Mouse (Mus musculus) C2C12 (cell line): ENCODE measurements around the gene Heatr1. TPM values are rescaled to one million over a fixed set of nuclear protein-coding genes. Genes with fewer than 3 reads are reported as not detected.

Experiments
- H3K27me3 ChIP-seq: one replicate; pipeline ENCODE4 v1.6.1; 2011; ENCODE audit not compliant: control insufficient read depth, insufficient read depth, insufficient read length
- H3K36me3 ChIP-seq: one replicate; pipeline ENCODE4 v1.6.1; 2011; ENCODE audit not compliant: control insufficient read depth, insufficient read depth
- H3K4me3 ChIP-seq: one replicate; pipeline ENCODE4 v1.5.1; 2011; ENCODE audit warnings: mild to moderate bottlenecking, control low read depth; ENCODE audit not compliant: poor library complexity, insufficient read depth, severe bottlenecking
- H3K79me2 ChIP-seq: one replicate; pipeline ENCODE4 v1.6.1; 2011; ENCODE audit not compliant: control insufficient read depth, insufficient read depth
- H3K79me3 ChIP-seq: one replicate; pipeline ENCODE4 v1.6.1; 2011; ENCODE audit warnings: low read depth, control low read depth
- H3ac ChIP-seq: one replicate; pipeline ENCODE3; 2011; ENCODE audit warnings: low read depth; ENCODE audit not compliant: control insufficient read depth, insufficient read length
- CEBPB ChIP-seq: IDR thresholded peaks from one replicate; pipeline ENCODE4 v1.6.1; 2011; ENCODE audit warnings: low read depth, mild to moderate bottlenecking, control low read depth, moderate library complexity
- CTCF ChIP-seq: IDR thresholded peaks from one replicate; pipeline ENCODE4 v1.5.1; 2011; ENCODE audit not compliant: control insufficient read depth, insufficient read depth, insufficient read length
- FOSL1 ChIP-seq: IDR thresholded peaks from one replicate; pipeline ENCODE4 v1.8.0; 2011; ENCODE audit warnings: mild to moderate bottlenecking, low read length; ENCODE audit not compliant: poor library complexity, insufficient read depth, severe bottlenecking
- MAX ChIP-seq: IDR thresholded peaks from one replicate; pipeline ENCODE4 v1.6.1; 2011; ENCODE audit warnings: mild to moderate bottlenecking, control low read depth
- MYOD1 ChIP-seq: IDR thresholded peaks from one replicate; pipeline ENCODE4 v1.6.1; 2011; ENCODE audit warnings: low read depth; ENCODE audit not compliant: control insufficient read depth, insufficient read length
- MYOG ChIP-seq: IDR thresholded peaks from one replicate; pipeline ENCODE4 v1.6.1; 2011; ENCODE audit not compliant: control insufficient read depth, insufficient read length; ENCODE audit errors: extremely low read depth
- USF1 ChIP-seq: IDR thresholded peaks from one replicate; pipeline ENCODE4 v1.6.1; 2011; ENCODE audit warnings: low read depth, mild to moderate bottlenecking, control low read depth, moderate library complexity
- polyA plus RNA-seq: library from polyadenylated mRNA; unstranded; fragments of >200 nt; fragmentation: generic; extraction: Trizol; gene quantifications from one replicate; pipeline ENCODE4 v1.2.1, GENCODE M21; 2012; ENCODE audit warnings: missing spikeins

The Heatr1 gene
- polyA plus RNA-seq, 1 experiment, result 27.6 TPM

DNA sequence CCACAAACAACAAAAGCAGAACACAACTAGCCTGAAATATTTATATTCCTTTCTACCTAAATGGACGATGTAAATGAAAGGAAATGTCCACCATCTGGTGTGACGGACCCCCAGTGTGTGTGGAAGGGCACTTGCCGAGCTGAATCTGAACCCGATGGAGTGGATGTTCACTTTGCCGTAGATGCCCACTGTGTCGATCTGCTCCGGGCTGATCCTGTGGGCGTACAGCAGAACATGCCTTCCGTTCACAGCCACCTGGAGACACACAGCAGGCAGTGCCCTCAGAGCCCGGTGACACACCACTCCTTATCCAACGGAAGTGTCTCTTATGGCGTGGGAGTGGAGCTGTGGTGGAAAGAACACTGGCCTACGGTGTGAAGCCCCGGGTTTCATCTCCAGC, 58.3 kb downstream of the Heatr1 start:
- Histone ChIP-seq H3K27me3 (no peaks in the 10 kb centered on the region), H3K79me2 (peaks cover 6% of the 10 kb centered on the region), H3K4me3 (no peak overlapping the region), H3ac (no peak overlapping the region), H3K79me3 (no peaks in the 10 kb centered on the region), H3K36me3 (peaks cover 54% of the 10 kb centered on the region)
- TF ChIP-seq USF1 (no peak), FOSL1 (no peak), MYOD1 (no peak), CTCF (no peak), MYOG (no peak), MAX (no peak), CEBPB (no peak)

DNA sequence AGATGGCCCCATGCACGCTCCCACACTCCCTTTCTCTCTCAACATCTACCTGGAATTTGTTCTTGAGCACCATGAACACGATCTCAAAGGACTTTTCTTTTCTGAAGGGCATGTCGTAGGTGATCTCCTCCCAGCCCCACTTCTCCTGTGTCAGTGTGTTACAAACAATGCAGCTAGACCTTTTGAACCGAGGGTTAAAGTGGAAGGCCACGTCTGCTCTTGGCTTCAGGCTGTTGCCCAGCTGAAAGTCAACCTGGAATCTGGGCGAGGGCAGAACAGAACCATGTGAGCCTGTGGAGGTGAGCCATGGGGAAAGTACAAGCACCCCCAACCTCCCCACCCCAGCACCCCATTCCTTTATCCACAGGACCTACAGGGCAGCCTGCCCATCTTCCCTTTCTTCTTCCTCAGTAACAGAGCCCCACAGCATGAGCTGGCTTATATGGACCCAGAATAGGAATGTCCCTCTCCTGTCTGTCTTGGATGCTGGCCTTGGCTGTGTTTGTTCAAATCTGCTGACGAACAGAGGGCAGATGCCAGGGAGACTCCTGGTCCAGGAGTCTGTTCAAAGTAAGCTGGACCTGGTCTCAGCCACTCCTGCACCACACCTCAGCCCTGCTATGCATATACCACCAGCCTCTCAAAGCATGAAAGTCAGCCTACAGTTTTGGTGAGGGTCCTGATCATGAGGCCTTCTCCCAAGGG, 60.0 kb downstream of the Heatr1 start:
- TF ChIP-seq MAX (no peak), CEBPB (no peak), MYOD1 (no peak)
- H3K79me3 ChIP-seq, result peaks cover 4% of the 10 kb centered on the region
- peaks cover 58% of the 10 kb centered on the region for H3K36me3 ChIP-seq
- no peaks in the 10 kb centered on the region for H3K27me3 ChIP-seq
- no peak overlapping the region for H3ac ChIP-seq
- peaks cover 19% of the 10 kb centered on the region for H3K79me2 ChIP-seq
- no peak overlapping the region for H3K4me3 ChIP-seq

DNA sequence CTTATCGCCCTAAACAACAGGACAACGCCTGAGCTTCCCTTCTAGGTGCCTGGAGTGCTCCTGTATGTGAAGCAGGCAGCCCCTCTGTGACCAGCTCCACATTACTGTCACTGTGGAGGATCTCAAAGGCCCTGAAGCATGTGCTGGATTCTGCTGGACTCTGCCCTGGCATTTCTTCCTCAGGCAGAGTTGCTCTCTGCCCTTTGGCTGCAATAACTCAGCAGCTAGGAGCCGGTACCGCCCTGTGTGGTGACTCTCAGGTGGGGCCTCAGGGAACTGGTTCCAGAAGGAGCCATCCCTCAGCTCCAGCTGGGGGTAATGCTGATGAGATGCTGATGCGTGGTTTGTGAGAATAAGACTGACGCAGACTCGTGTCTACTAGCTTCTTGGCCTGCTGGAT, 61.9 kb downstream of the Heatr1 start:
- H3K4me3 ChIP-seq, result no peak overlapping the region
- no peak overlapping the region for H3ac ChIP-seq
- peaks cover 5% of the 10 kb centered on the region for H3K79me3 ChIP-seq
- H3K79me2 ChIP-seq, result peaks cover 23% of the 10 kb centered on the region
- H3K36me3 ChIP-seq, result peaks cover 47% of the 10 kb centered on the region
- no peaks in the 10 kb centered on the region for H3K27me3 ChIP-seq
- TF ChIP-seq FOSL1, result no peak
- TF ChIP-seq CEBPB, result no peak
- no peak for TF ChIP-seq USF1
- no peak for TF ChIP-seq MAX
- no peak for TF ChIP-seq MYOG
- no peak for TF ChIP-seq MYOD1
- no peak for TF ChIP-seq CTCF

GRCm38 (mm10) chr13:12460443-12460842, 65.6 kb downstream of the Heatr1 start:
- H3K79me2 ChIP-seq, result peaks cover 23% of the 10 kb centered on the region
- H3K27me3 ChIP-seq, result no peaks in the 10 kb centered on the region
- peaks cover 20% of the 10 kb centered on the region for H3K36me3 ChIP-seq
- H3K4me3 ChIP-seq, result peak overlapping the region; percentile 98
- TF ChIP-seq MYOG (no peak), MAX (no peak), CTCF (no peak), FOSL1 (no peak), MYOD1 (no peak), CEBPB (no peak), USF1 (no peak)
- no peak overlapping the region for H3ac ChIP-seq
- peaks cover 5% of the 10 kb centered on the region for H3K79me3 ChIP-seq

DNA sequence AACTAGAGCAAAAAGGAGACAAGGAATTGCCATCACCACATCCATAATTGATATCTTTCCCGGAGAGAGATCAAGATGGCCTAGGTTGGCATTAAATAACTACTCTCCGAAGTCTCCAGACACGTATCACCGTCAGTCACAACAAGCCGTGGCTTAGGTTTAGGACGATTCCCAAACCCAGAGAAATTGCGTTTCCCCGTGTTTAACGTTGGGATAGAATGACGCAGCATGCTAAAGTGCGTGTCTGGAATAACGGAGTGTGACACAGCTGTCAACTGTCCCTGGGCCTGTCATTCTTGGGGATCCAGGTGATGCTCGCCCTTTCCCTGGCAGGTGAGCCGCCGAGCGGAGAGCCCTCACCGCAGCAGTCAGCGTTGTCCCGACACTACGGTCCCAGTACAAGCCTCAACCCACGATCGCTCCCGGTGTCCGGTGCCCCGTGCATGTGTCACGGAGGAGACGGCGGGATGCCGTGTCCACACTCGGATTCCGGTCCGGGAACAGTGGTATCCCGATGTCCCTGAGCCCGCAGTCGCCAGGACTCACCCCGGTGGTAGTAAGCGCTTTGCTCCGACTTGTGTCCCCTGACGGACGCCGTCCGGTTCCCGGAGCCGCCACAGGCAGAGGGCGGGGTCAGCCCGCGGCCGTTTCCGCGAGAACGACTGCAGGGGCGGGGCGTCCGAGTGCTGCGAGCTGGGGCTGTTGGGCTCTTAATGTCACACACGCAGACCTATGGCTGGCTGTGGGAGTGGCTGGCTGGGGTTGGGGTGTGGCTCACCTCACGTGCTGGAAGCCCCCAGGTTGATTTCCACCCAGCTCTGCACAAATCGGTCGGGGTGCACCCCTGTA, 66.3 kb downstream of the Heatr1 start:
- peaks cover 23% of the 10 kb centered on the region for H3K79me2 ChIP-seq
- H3ac ChIP-seq, result peak overlapping the region; percentile 88
- peak overlapping the region; percentile 98 for H3K4me3 ChIP-seq
- peaks cover 14% of the 10 kb centered on the region for H3K36me3 ChIP-seq
- H3K79me3 ChIP-seq, result peaks cover 5% of the 10 kb centered on the region
- no peak for TF ChIP-seq MYOD1
- no peak for TF ChIP-seq USF1
- TF ChIP-seq FOSL1, result no peak
- no peak for TF ChIP-seq CEBPB
- TF ChIP-seq MAX, result no peak
- TF ChIP-seq MYOG, result no peak
- TF ChIP-seq CTCF, result no peak
- H3K27me3 ChIP-seq, result no peaks in the 10 kb centered on the region
